In genomic region chr14:21607686-21608085, GRCm38 (mm10) we compare ENCODE assay signal across 11 mouse cellular contexts.
A peak's percentile ranks its signal among the peaks of the same experiment; 100 is the strongest.
DNase-seq lines count a peak whose midpoint lies in the region; ATAC-seq and TF ChIP-seq lines count a peak whose summit lies in the region.
"Had no signal": no experiment of that assay in that cellular context is flagged by ENCODE, and none has a peak within 500 bp of the region (broad histone marks: within the 10 kb centered on the region; RNA-seq: fewer than 3 reads in every experiment).

No protein-coding gene starts in this region.

- no peak overlapping the region for H3K4me2 ChIP-seq in hindbrain, embryonic 12.5 days (replicated peaks)
- no peak overlapping the region for H3K4me2 ChIP-seq in hindbrain, embryonic 11.5 days (replicated peaks; ENCODE audit: low read depth, low read length)
- no peak overlapping the region for H3K4me2 ChIP-seq in forebrain, embryonic 11.5 days (ENCODE audit: low read depth, low read length, severe bottlenecking)
- H3K4me2 ChIP-seq in limb, embryonic 14.5 days (replicated peaks; ENCODE audit: low read depth, low read length, severe bottlenecking), result no peak overlapping the region
- H3K4me2 ChIP-seq: embryonic facial prominence, embryonic 12.5 days; limb, embryonic 15.5 days had no signal

- no peak for DNase-seq in hindbrain, embryonic 11.5 days (ENCODE audit: low spot score)
- DNase-seq in brain, adult 2 months (ENCODE audit: low read depth, low spot score), result peak; percentile 32
- no peak for DNase-seq in forebrain, embryonic 11.5 days (ENCODE audit: low spot score)
- no peak for DNase-seq in limb, embryonic 14.5 days (ENCODE audit: low spot score)
- no peak for DNase-seq in frontal cortex, postnatal 10 days (ENCODE audit: low spot score in 2 of 2)
- no peak for DNase-seq in adrenal gland, postnatal 14 days

- no peaks in the 10 kb centered on the region for H3K27me3 ChIP-seq in hindbrain, embryonic 12.5 days
- H3K27me3 ChIP-seq in hindbrain, embryonic 11.5 days (ENCODE audit: control insufficient read depth, insufficient read depth, low read length), result no peaks in the 10 kb centered on the region
- H3K27me3 ChIP-seq in forebrain, embryonic 11.5 days (ENCODE audit: control insufficient read depth, insufficient read depth, low read length), result no peaks in the 10 kb centered on the region
- H3K27me3 ChIP-seq in limb, embryonic 14.5 days (ENCODE audit: control insufficient read depth, insufficient read depth, low read length), result no peaks in the 10 kb centered on the region
- H3K27me3 ChIP-seq: embryonic facial prominence, embryonic 12.5 days; limb, embryonic 15.5 days had no signal

- no peak for TF ChIP-seq POLR2A in limb, embryonic 14.5 days (IDR thresholded peaks at IDR 0.05; ENCODE audit: borderline replicate concordance, extremely low read depth, insufficient read depth, insufficient read length)

- H3K27ac ChIP-seq in hindbrain, embryonic 12.5 days, result peak overlapping the region; percentile 49; the same call in 1 of the 2 replicates
- H3K27ac ChIP-seq in hindbrain, embryonic 11.5 days (ENCODE audit: low read depth, low read length), result no peak overlapping the region
- peak overlapping the region; percentile 65 for H3K27ac ChIP-seq in forebrain, embryonic 11.5 days (ENCODE audit: low read depth, low read length)
- H3K27ac ChIP-seq in limb, embryonic 14.5 days (replicated peaks; ENCODE audit: low read depth, low read length), result peak overlapping the region; percentile 62; the same call in 1 of the 2 replicates
- H3K27ac ChIP-seq: embryonic facial prominence, embryonic 12.5 days; kidney, postnatal 0 days; limb, embryonic 15.5 days; stomach, postnatal 0 days had no signal

- no peak for ATAC-seq in hindbrain, embryonic 12.5 days (ENCODE audit: low FRiP score)
- ATAC-seq in hindbrain, embryonic 11.5 days (ENCODE audit: low FRiP score), result no peak
- ATAC-seq in forebrain, embryonic 11.5 days (replicated peaks; ENCODE audit: low FRiP score), result no peak
- no peak for ATAC-seq in limb, embryonic 14.5 days (ENCODE audit: low FRiP score, low read depth)

- H3K9me3 ChIP-seq in hindbrain, embryonic 12.5 days (replicated peaks), result no peaks in the 10 kb centered on the region
- H3K9me3 ChIP-seq in hindbrain, embryonic 11.5 days (ENCODE audit: control insufficient read depth, low read length), result no peaks in the 10 kb centered on the region
- no peaks in the 10 kb centered on the region for H3K9me3 ChIP-seq in forebrain, embryonic 11.5 days (ENCODE audit: control insufficient read depth, low read length)
- H3K9me3 ChIP-seq in limb, embryonic 14.5 days (ENCODE audit: control insufficient read depth, low read length), result no peaks in the 10 kb centered on the region
- H3K9me3 ChIP-seq: embryonic facial prominence, embryonic 12.5 days; limb, embryonic 15.5 days had no signal

- WGBS in hindbrain, embryonic 12.5 days, result 67% methylated on average over 4 of the region's 4 CpGs
- 77% methylated on average over 4 of the region's 4 CpGs for WGBS in hindbrain, embryonic 11.5 days
- 60% methylated on average over 4 of the region's 4 CpGs for WGBS in forebrain, embryonic 11.5 days
- WGBS in limb, embryonic 14.5 days, result 38% methylated on average over 4 of the region's 4 CpGs

- no peak overlapping the region for H3K9ac ChIP-seq in hindbrain, embryonic 12.5 days
- H3K9ac ChIP-seq in hindbrain, embryonic 11.5 days (ENCODE audit: low read depth, low read length), result no peak overlapping the region
- H3K9ac ChIP-seq in forebrain, embryonic 11.5 days (ENCODE audit: low read length), result no peak overlapping the region
- no peak overlapping the region for H3K9ac ChIP-seq in limb, embryonic 14.5 days (ENCODE audit: low read depth, low read length, severe bottlenecking)
- H3K9ac ChIP-seq: embryonic facial prominence, embryonic 12.5 days; limb, embryonic 15.5 days had no signal

- no peak overlapping the region for H3K4me3 ChIP-seq in hindbrain, embryonic 12.5 days
- no peak overlapping the region for H3K4me3 ChIP-seq in hindbrain, embryonic 11.5 days (ENCODE audit: low read depth, low read length)
- no peak overlapping the region for H3K4me3 ChIP-seq in forebrain, embryonic 11.5 days (ENCODE audit: low read depth, low read length)
- no peak overlapping the region for H3K4me3 ChIP-seq in limb, embryonic 14.5 days (replicated peaks; ENCODE audit: low read length)
- H3K4me3 ChIP-seq: embryonic facial prominence, embryonic 12.5 days; limb, embryonic 15.5 days had no signal

- H3K4me1 ChIP-seq in hindbrain, embryonic 12.5 days, result peaks cover 17% of the 10 kb centered on the region
- H3K4me1 ChIP-seq in hindbrain, embryonic 11.5 days (replicated peaks; ENCODE audit: control insufficient read depth, insufficient read depth, low read length), result 0 out of 2 replicates have a peak, but pooled peaks cover 2% of the 10 kb centered on the region
- peaks cover 9% of the 10 kb centered on the region for H3K4me1 ChIP-seq in forebrain, embryonic 11.5 days (replicated peaks; ENCODE audit: control insufficient read depth, insufficient read depth, low read length)
- H3K4me1 ChIP-seq in limb, embryonic 14.5 days (ENCODE audit: control insufficient read depth, insufficient read depth, low read length), result peaks cover 27% of the 10 kb centered on the region
- H3K4me1 ChIP-seq: embryonic facial prominence, embryonic 12.5 days had no signal

- H3K36me3 ChIP-seq in hindbrain, embryonic 12.5 days, result 0 out of 2 replicates have a peak, but pooled peaks cover 3% of the 10 kb centered on the region
- H3K36me3 ChIP-seq in hindbrain, embryonic 11.5 days (ENCODE audit: control insufficient read depth, insufficient read depth, low read length), result no peaks in the 10 kb centered on the region
- H3K36me3 ChIP-seq in forebrain, embryonic 11.5 days (ENCODE audit: control insufficient read depth, insufficient read depth, low read length), result no peaks in the 10 kb centered on the region
- 0 out of 2 replicates have a peak, but pooled peaks cover 8% of the 10 kb centered on the region for H3K36me3 ChIP-seq in limb, embryonic 14.5 days (ENCODE audit: control insufficient read depth, insufficient read depth, low read length)
- H3K36me3 ChIP-seq: embryonic facial prominence, embryonic 12.5 days; limb, embryonic 15.5 days had no signal
